Mouse (Mus musculus): ENCODE measurements at regions not wholly inside any gene's neighbourhood (a gene's known extent, or its start where the extent isn't known, plus 50 kb on each side); places are given as distances from the start of the nearest gene placed in this dataset.

GRCm38 (mm10) chr12:86819163-86819562, 65.4 kb downstream of the Irf2bpl start:
- no peak overlapping the region for H3K9ac ChIP-seq
- H3K27me3 ChIP-seq = no peaks in the 10 kb centered on the region
- H3K36me3 ChIP-seq = no peaks in the 10 kb centered on the region
- H3K27ac ChIP-seq = peak overlapping the region; percentile 97
- no peak overlapping the region for H3K4me3 ChIP-seq
- no peaks in the 10 kb centered on the region for H3K9me3 ChIP-seq (replicated peaks)
- ATAC-seq (replicated peaks; ENCODE audit: insufficient number of reproducible peaks, insufficient read depth, low FRiP score, low read depth) = no peak
- H3K4me1 ChIP-seq (replicated peaks) = peaks cover 63% of the 10 kb centered on the region
- 61% methylated on average over 5 of the region's 5 CpGs for WGBS
- H3K4me2 ChIP-seq = no peak overlapping the region

- peak; percentile 47 for ATAC-seq (replicated peaks; ENCODE audit: insufficient number of reproducible peaks, insufficient read depth, low FRiP score, low read depth)
- H3K36me3 ChIP-seq = no peaks in the 10 kb centered on the region
- WGBS = 9% methylated on average over 2 of the region's 2 CpGs
- peaks cover 54% of the 10 kb centered on the region for H3K4me1 ChIP-seq (replicated peaks)
- no peak overlapping the region for H3K4me3 ChIP-seq
- peak overlapping the region; percentile 97 for H3K27ac ChIP-seq
- H3K9me3 ChIP-seq (replicated peaks) = no peaks in the 10 kb centered on the region
- no peaks in the 10 kb centered on the region for H3K27me3 ChIP-seq
- H3K9ac ChIP-seq = no peak overlapping the region
- H3K4me2 ChIP-seq = peak overlapping the region; percentile 30
These were observed 66.4 kb downstream of the Irf2bpl start for GRCm38 (mm10) chr12:86818201-86818600.

GRCm38 (mm10) chr12:86816702-86817610, 67.6 kb downstream of the Irf2bpl start:
- Histone ChIP-seq H3K27me3 (no peaks in the 10 kb centered on the region), H3K4me1 (replicated peaks) (peaks cover 59% of the 10 kb centered on the region), H3K9me3 (replicated peaks) (no peaks in the 10 kb centered on the region), H3K27ac (peak overlapping the region; percentile 97), H3K4me3 (no peak overlapping the region), H3K9ac (peak overlapping the region; percentile 15), H3K36me3 (no peaks in the 10 kb centered on the region), H3K4me2 (peak overlapping the region; percentile 30; the same call in 1 of the 2 replicates)
- WGBS = 21% methylated on average over 11 of the region's 11 CpGs
- ATAC-seq (replicated peaks; ENCODE audit: insufficient number of reproducible peaks, insufficient read depth, low FRiP score, low read depth) = peak; percentile 69

GRCm38 (mm10) chr12:86816171-86816701, 68.4 kb downstream of the Irf2bpl start:
- H3K27ac ChIP-seq = peak overlapping the region; percentile 97
- H3K9me3 ChIP-seq (replicated peaks) = no peaks in the 10 kb centered on the region
- H3K27me3 ChIP-seq = no peaks in the 10 kb centered on the region
- no peak overlapping the region for H3K4me2 ChIP-seq
- WGBS = 13% methylated on average over 6 of the region's 6 CpGs
- peak; percentile 75 for ATAC-seq (replicated peaks; ENCODE audit: insufficient number of reproducible peaks, insufficient read depth, low FRiP score, low read depth)
- H3K4me1 ChIP-seq (replicated peaks) = peaks cover 66% of the 10 kb centered on the region
- peak overlapping the region; percentile 15; the same call in 1 of the 2 replicates for H3K9ac ChIP-seq
- H3K4me3 ChIP-seq = no peak overlapping the region
- H3K36me3 ChIP-seq = no peaks in the 10 kb centered on the region

DNA sequence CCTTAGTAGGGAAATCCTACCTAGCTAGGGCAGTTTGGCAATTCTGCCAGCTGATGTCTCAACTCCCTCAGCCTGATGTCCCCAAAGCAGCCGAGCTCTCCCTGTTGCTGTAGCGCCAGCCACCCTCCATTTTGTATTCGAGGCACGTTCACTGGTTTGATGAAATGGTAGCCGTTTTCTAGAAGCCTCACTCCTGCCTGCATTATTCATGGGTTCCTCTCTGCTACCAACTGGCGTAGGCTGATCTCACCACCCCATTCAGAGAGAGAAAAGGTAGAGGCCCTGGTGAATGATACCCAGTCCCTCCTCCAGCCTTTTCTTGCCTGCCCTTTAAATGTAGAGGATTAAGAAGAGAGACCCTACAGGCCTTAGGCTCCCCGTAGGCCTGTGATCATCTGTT, 69.9 kb downstream of the Irf2bpl start:
- WGBS = 89% methylated on average over 7 of the region's 7 CpGs
- H3K27ac ChIP-seq = 0 out of 2 replicates have a peak overlapping the region, but pooled peaks have one; percentile 97
- no peak overlapping the region for H3K4me3 ChIP-seq
- peaks cover 76% of the 10 kb centered on the region for H3K4me1 ChIP-seq (replicated peaks)
- ATAC-seq (replicated peaks; ENCODE audit: insufficient number of reproducible peaks, insufficient read depth, low FRiP score, low read depth) = no peak
- no peak overlapping the region for H3K4me2 ChIP-seq
- H3K9ac ChIP-seq = no peak overlapping the region
- no peaks in the 10 kb centered on the region for H3K36me3 ChIP-seq
- H3K9me3 ChIP-seq (replicated peaks) = no peaks in the 10 kb centered on the region
- H3K27me3 ChIP-seq = no peaks in the 10 kb centered on the region

All from heart, embryonic 15.5 days (tissue).